Comparison of ENCODE assay signal across 9 mouse cellular contexts in the genomic region with DNA sequence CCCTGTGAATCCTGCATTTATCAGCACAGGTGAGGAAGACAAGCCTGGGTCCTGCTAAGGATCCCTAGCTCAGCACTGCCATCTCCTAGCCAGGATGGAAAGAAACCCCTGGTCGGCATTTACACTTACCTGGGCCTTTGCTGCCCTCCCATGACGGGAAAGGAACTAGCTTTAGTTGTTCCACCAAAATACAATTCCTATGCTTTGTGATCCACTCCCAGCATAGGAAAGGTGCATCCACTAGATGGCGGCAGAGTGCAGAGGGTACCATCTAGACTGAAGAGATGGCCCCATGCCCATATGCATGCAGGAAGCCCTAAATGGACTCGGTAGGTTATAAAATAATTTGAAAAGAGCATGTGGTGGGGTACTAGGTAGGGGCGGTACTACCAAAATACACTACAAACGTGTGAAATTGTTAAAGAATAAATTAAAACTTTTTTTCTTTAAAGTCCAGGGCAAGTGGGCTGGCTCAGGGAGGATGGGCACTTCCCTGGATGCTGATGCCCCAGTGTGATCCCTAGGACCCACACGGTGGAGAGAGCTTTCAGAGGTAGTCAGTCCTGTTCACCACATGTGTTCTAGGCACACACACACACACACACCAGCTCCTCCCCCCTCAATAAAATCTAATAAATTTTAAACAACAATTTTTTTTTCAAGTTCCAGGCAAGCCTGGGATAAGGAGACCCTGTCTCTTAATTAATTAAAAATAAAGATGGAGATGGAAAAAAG. TPM values are rescaled to one million over a fixed set of nuclear protein-coding genes. Genes with fewer than 3 reads are reported as not detected.
DNase-seq lines count a peak whose midpoint lies in the region; ATAC-seq lines count a peak whose summit lies in the region.
"Had no signal": no experiment of that assay in that cellular context is flagged by ENCODE, and none has a peak within 500 bp of the region (broad histone marks: within the 10 kb centered on the region; RNA-seq: fewer than 3 reads in every experiment).

No protein-coding gene starts in this region.

- no peaks in the 10 kb centered on the region for H3K27me3 ChIP-seq in hindbrain, embryonic 10.5 days (ENCODE audit: insufficient read depth, poor library complexity, severe bottlenecking)
- H3K27me3 ChIP-seq: megakaryocyte, embryonic 14.5 days had no signal

- H3K4me1 ChIP-seq in hindbrain, embryonic 10.5 days (replicated peaks), result peaks cover 6% of the 10 kb centered on the region; the same call in 1 of the 2 replicates

- peak; percentile 94 for DNase-seq in NIH3T3 (ENCODE audit: low read depth)
- DNase-seq in cerebellum, adult 9-10 months, result peak; percentile 78
- peak; percentile 76 for DNase-seq in hindbrain, embryonic 10.5 days (ENCODE audit: low spot score)
- peak; percentile 56 for DNase-seq in layer of hippocampus, adult 9-10 months (ENCODE audit: low spot score)
- peak; percentile 92 for DNase-seq in lung, postnatal 10 days
- DNase-seq in retina, postnatal 1 day, result peak; percentile 84
- peak; percentile 97 for DNase-seq in thymus, postnatal 25 days

- peaks cover 5% of the 10 kb centered on the region; the same call in 1 of the 2 replicates for H3K9me3 ChIP-seq in hindbrain, embryonic 10.5 days

- WGBS in hindbrain, embryonic 10.5 days, result 23% methylated on average over 7 of the region's 7 CpGs

- ATAC-seq in frontal cortex, adult (ENCODE audit: low TSS enrichment), result peak; percentile 88

- peaks cover 68% of the 10 kb centered on the region for H3K36me3 ChIP-seq in hindbrain, embryonic 10.5 days

- H3K27ac ChIP-seq in hindbrain, embryonic 10.5 days, result no peak overlapping the region

- H3K4me3 ChIP-seq in hindbrain, embryonic 10.5 days, result no peak overlapping the region
- H3K4me3 ChIP-seq: megakaryocyte, embryonic 14.5 days had no signal

RNA-seq across cellular contexts. Expression of gene Dad1, which starts 14.7 kb away (rescaled TPM):
- polyA plus RNA-seq in hindbrain, embryonic 10.5 days (2016; fragmentation: Nextera tagmentation; extraction: Ambion mirVana), result 243 and 271 TPM in 2 replicates

RNA-seq across cellular contexts. Expression of gene Abhd4, which starts 14.8 kb away (rescaled TPM):
- polyA plus RNA-seq in hindbrain, embryonic 10.5 days (2016; fragmentation: Nextera tagmentation; extraction: Ambion mirVana), result 39.6 and 44.7 TPM in 2 replicates

RNA-seq across cellular contexts. Expression of gene Olfr49, which starts 45.6 kb away (rescaled TPM):
- not detected in 2 replicates for polyA plus RNA-seq in hindbrain, embryonic 10.5 days (2016; fragmentation: Nextera tagmentation; extraction: Ambion mirVana)
